Mouse (Mus musculus) activated CD4-positive, CD25-positive, alpha-beta regulatory T cell, adult 4 months (primary cell): ENCODE data around the gene Scap. TPM values are rescaled to one million over a fixed set of nuclear protein-coding genes. Genes with fewer than 3 reads are reported as not detected.
"Not testable (repeated sequence)": the region's sequence is repeated elsewhere in the genome, so short reads cannot be mapped to it uniquely, and the experiment has no call there.

Experiments
- ATAC-seq: one replicate; pipeline ENCODE4 v1.8.0; 2017
- polyA plus RNA-seq, 2 experiments: library from polyadenylated mRNA; unstranded; fragments of 100-300 nt; shearing (Covaris generic); gene quantifications; one replicate each; pipeline ENCODE4 v1.2.1; 2017

Scap gene
- 10 to 100 TPM; 12.5 to 12.9 TPM for polyA plus RNA-seq

DNA sequence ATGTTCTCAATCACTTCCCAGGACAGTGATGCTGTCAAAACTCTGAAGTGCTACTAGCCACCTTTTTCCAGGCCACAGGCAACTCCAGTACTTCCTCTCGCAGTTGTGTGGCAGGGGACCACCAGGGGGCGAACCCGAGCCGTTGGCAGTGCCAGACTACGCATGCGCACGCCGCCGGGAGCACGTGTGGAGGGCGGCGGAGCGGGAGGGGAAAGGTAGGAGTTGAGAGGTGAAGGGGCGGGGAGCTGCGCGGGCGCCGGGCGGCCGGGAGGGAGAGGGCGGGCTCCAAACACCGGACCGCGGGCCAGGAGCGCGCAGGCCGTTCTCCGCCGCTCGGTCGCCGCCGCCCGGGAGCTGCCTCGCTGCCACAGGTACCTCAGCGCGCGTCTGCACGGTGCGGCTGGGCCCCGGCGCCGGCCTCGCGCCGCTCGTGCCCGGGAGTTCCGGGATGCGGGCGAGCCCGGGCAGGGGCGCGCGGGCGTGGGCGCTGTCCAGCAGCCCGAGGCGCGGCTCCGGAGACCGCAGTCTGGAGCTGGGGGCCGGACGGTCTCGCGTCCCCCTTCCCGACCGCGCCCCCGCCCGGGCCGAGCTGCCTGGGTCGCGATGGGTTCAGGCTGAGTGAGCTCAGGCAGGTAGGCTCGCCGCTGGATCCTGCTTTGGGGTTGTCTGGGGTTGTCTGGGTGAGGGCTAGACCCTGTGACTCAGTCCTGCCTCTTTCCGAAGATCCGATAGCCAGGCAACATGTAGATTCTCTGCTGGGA is at the start of gene Scap:
TSS of gene Scap (plus strand) at position 154 of the 761 bp plus-strand sequence.
- peak; percentile 70 for ATAC-seq

DNA sequence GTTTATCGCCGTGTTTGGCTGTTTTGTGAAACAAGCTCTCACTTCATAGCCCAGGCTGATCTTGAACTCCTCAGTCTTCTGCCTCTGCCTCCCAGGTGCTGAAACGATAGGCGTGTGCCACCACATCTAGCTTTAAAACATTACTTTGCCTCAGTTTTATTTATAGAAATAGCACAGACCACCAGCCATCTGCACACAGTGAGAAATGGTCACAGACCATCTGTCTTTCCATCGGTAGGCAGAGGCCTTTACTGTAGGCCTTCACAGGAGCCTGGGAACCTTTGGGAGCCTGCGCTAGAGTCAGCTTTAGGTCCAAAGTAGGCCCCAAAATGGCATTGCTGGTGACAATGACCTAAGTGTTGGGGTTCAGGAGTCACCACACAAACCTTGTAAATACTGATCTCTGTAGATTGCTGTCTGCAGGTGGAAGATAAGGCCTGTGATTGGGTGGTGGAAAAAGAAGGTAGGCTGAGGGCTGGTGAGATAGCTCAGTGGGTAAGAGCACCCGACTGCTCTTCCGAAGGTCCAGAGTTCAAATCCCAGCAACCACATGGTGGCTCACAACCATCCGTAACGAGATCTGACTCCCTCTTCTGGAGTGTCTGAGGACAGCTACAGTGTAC is 48.9 kb upstream of the Scap start:
- no peak for ATAC-seq

DNA sequence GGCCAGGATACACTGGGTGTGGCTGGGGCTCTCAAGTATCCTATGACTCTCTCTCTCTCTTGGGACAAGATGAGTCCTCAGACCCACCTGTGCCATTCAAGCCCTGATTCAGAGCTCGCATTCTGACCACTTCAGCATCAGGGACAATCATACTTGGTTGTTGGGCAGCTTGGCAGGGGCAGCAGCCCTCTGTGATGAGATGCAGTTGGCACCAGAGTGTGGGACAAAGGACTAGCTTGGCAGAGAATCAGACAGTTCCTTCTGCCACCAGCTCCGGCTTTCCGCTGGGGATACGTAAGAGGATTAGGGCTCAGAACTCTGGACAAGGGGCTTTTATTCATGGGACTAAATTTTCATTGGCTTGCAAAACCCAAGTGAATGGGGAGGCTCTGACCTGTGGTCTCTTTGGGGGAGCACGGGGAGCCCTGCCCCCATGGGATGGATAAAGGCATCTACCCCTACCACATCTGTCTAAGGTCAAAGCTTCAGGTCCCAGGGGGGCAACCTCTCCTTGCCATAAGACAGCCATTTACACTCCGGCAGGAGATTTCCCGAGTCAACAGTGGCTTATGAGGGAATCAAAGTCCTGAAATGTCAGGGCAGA is 45.7 kb upstream of the Scap start:
- no peak for ATAC-seq

DNA sequence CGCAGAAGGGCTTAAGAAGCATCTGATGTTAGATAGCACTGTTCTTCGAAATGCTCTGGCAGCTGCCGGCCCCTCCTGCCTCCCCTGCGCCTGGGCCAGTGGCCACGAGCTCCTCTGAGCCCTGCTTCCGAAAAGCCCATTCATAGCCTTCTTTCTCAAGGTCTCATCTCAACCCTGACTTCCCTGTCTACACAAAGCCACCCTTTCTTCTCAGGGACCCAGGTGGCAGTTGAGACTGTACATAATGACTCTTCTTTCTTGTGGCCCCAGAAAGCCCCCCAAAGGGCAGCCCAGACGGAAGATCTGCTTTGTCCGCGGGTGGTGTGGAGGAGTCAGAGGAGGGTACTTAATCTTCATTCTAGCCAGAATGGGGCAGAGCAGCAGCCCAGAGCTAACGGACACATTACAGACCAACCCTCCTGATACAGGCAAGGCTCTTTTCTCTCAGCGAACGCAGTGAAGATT is 39.8 kb upstream of the Scap start:
- no peak for ATAC-seq

DNA sequence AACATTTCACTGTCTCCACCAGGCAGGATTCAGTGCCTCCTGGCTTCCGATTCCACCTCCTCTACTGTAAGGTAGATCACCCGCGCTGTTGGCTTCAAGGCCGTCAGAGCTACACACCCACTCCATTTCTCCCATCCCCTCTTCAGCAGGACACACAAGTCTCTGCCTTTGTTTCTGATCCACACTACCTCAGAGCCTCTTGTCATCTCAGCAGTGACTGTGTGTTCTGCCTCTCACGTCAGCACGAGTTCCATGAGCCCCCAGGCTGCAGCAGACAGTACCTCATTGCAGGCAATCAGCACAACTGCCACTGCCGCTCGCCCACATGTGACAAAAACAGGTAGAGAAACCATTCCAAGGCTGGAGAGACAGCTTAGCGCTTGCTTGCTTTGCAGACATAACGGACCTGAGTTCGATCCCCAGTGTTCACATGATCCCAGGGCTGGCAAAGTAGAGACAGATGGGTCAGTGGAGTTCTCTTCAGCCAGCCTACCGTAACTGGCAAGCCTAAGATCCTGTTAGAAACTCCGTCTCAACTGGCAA is 39.1 kb upstream of the Scap start:
- no peak for ATAC-seq

DNA sequence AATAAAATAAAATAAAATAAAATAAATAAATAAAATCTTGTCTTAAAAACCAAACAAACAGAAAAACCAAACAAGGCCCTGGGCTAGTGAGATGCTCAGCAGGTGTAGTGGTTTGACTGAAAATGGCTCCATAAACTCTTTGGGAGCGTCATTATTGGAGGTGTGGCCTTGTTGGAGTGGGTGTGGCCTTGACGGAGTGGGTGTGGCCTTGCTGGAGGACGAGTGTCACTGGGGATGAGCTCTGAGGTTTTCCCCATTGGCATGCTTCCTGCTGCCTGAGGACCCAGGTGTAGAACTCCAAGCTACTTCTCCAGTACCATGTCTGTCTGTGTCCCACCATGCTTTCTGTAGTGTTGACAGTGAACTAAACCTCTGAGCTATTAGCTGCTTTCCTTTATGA is 38.3 kb upstream of the Scap start:
- ATAC-seq = no peak

DNA sequence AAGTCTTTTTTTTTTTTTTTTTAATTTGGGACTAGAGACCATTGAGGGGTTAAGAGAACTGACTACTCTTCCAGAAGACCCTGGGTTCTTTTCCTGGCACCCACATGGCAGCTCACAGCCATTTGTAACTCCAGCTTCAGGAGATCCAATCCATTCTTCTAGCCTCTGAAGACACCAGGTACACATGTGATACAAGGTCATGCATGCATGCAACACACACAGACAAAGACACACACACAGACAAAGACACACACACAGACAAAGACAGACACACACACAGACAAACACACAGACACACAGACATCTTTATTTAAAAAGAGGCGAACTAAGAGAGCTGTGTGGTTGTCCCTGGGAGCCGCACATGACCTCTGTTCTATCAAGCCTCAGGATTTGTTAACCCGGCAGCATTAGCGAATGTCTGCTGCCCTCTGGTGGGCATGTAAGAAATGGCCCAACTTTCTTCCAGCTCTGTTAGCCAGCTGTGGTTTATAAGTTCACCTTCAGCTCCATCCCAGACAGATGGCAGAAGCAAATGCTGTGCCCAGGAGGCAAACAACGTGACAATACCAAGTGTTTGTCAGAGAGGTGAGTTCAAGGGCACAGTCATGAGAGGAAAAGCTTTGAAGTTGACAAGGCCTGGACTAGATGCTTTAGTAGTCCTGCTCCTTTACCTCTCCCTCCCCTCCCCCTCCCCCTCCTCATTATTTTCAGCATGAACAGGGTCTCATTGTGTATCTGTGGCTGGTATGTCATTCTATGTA is 36.0 kb upstream of the Scap start:
- ATAC-seq = no peak

DNA sequence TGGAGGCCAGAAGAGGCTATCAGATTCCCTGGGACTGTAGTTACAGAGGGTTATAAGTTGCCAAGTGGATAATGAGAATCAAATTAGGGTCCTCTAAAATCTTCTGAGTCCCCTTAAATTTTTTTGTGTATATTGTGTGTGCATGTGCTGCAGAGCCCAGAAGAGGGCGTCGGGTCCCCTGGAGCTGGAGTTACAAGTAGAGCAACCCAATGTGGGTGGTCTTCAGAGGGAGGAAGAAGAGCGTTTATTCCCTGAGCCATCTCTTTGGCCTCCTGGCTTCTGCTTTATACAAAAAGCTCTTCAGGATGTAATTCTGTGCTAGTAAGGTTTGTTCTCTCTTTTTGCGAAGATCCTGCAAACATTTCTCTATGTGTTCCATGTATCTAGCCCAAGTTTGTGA is 28.6 kb upstream of the Scap start:
- no peak for ATAC-seq

DNA sequence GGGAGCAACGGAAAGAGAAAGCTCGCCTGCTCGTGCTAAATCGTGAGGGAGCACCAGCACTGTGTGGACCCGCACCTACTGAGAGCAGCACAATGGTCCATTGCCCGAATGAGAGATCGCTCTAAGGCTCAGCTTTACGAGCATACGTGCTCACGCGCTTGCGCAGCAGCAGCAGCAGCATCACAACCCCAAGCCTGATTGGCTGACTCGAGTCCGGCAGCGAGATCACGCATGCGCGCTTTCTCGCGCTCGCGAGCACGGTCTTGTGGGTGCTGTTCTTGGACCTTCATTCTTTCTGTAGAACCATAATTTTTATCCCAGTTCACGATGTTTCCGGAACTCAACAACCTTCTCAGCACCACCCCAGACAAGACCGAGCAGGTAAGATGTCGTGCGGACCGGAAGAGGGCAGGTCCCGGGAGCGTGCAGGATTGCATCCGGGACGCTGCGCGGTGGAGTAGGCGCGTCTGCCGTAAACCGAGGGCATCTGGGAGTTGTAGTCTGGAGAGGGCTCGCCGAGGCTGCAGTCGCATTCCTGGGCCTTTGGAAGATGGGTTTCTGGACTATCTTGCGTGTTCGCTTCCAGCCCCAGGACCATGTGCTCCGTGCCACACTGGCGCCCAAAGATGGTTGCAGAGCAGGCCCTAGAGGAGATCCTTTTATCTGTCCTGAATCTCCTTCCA is 28.0 kb upstream of the Scap start, which contains the start of gene Elp6:
TSS of gene Elp6 (plus strand) at position 205 of the 683 bp plus-strand sequence.
- ATAC-seq = peak; percentile 96

DNA sequence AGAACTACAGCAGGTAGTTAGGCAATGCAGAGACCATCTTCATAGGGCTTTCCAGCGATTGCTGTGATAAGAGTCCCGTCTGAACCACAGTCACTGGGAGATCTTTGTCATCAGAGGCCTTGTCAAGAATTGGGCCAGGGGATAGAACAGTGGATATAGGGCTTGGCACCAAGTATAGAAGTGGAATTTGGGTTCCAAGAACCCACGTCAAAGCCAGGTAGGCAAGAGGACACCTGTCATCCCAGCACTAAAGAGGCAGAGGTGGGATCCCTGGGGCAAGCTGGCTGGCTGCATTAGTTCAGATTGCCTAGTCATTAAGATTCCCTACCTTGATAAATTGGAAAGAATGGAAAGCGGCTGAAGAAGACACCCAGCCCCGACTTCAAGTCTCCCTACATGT is 26.7 kb upstream of the Scap start:
- ATAC-seq = no peak

DNA sequence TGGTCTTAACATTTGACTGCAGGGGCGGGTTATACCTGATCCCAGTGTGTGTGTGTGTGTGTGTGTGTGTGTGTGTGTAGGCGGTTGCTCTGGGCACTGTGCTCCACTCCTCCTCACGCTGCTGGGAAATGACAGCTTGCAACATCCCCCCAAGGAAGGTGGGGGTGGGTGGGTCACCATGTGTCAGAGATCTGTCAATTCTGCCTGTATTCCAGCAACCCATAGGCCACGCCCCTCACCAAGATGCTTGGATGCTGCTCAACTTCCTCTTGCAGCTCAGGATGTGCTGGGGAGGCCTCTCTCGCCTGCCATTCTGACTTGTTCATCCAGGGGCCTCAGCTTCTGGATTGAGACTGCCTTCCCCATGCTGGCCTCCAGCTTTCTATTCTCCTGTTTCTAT is 18.4 kb upstream of the Scap start:
- no peak for ATAC-seq

DNA sequence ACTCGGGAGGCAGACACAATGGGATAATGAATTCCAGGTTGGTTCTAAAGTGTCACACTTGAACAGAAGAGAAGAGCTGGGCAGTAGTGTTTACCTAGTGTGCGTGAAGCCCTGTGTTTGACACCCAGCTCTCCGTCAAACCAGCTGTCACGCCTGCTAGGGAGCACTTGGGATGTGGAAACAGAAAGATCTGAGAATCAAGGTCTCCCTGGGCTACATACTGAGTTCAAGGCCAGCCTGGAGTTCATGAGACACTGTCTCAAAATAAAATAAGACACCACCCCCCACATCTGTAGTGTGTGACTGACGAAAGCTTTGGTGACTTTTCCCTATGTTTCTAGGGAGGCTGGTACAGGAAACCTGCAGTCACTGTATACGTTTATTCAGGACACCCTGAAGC is 17.7 kb upstream of the Scap start:
- ATAC-seq = no peak

DNA sequence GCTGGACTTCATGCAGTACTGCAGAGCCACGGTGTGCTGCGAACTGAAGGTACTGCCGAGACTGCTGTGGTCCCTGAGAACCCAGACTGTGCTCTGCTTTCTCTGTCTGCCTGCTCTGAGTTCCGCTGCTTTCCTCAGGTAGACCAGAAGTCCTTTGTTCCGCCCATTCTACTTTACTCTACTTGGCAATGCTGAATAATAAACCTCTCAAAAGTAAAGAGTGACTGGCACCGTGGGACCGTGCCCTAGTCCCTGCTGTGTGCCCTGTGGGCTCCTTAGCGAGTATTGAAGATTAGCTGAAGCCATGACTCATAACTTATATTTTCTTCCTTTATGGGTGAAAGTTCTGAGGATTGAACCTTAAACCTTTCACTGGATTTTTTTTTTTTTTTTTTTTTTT is 17.2 kb upstream of the Scap start:
- ATAC-seq = no peak

DNA sequence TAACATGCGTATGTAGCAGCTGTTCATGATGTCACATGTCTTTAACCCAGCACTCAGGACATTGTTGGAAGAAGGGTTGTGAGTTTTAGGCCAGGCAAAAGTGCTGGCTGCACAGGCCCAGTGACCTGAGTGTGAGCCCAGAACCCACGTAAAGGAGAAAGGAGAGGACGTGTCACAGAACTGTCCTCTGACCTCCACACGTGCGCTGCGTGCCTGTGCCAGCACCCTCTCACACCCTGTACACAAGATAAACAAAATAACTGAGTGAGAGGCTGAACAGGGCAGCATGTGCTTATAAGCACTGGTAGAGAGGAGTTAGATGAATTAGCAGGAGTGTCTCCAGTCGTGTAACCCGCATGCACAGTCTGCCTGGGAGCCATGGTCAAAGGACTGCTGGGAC is 16.6 kb upstream of the Scap start:
- no peak for ATAC-seq

DNA sequence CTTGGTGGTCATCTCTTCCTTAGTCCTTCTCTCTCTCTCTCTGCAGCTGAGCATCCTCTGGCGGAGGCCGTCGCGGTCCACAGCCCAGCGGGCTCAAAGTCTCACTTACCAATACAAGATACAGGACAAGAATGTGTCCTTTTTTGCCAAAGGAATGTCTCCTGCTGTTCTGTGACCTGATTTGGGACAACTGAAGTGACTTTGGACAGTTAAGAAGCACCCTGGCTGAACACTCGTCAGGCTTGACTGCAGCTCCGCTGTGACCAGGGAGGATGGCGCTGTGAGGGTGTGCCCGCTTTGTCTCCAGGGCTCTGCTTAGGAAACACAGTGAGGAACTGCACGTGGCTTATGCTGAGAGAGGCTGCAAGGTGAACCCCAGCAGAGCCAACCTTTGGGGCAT is 12.3 kb upstream of the Scap start:
- no peak for ATAC-seq

DNA sequence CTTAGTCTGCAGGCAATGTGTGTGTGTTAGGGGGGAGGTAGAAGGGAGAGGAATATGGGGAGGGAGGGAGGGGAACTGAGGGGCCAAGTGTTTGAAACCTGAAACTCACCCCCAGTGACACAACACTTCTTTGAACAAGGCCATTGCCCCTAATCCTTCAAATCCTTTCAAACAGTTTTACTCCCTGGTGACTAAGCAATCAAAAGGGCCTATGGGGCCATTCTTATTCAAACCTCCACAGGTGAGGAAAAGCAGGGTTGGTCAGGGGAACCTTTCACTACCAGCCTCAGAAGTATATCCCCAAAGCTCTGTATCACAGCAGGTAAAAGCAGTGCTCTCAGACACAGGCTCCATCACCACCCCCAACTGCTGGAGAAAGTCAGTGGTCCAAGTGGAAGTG is 10.1 kb upstream of the Scap start:
- no peak for ATAC-seq

DNA sequence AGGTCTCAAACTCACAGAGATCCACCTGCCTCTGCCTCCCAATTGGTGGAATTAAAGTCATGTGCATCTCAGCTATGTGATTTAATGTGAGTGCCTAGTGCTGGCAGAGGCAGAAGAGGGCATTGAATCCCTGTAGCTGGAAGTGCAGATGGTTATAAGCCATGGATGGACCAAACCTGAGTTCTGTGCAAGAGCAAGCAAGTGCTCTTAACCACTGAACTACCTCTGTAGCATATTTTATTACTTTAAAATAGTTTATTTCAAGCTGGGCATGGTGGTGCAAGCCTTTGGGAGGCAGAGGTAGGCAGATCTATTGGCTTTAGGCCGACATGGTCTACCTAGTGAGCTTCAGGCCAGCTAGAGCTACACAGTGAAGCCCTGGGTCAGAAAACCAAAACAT is 8.9 kb upstream of the Scap start:
- no peak for ATAC-seq

DNA sequence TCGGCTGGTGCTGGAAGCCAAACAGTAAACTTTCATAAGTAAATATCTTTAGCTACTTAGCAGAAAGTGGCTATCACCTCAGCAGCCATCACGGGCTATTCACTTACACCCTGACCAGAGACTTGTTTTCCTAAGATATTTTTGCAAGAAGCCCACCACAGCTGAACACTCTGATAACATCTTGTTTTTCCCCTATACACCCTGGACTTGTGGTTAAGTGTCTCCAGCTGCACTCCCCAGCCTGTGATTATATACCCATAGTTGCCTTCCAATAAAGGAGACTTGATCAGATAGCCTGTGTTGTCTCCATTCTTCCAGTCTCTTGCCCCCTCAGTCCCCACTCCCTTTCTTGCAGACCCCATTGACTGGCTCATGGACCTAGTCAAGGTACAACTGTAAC is 4.9 kb upstream of the Scap start:
- no peak for ATAC-seq

DNA sequence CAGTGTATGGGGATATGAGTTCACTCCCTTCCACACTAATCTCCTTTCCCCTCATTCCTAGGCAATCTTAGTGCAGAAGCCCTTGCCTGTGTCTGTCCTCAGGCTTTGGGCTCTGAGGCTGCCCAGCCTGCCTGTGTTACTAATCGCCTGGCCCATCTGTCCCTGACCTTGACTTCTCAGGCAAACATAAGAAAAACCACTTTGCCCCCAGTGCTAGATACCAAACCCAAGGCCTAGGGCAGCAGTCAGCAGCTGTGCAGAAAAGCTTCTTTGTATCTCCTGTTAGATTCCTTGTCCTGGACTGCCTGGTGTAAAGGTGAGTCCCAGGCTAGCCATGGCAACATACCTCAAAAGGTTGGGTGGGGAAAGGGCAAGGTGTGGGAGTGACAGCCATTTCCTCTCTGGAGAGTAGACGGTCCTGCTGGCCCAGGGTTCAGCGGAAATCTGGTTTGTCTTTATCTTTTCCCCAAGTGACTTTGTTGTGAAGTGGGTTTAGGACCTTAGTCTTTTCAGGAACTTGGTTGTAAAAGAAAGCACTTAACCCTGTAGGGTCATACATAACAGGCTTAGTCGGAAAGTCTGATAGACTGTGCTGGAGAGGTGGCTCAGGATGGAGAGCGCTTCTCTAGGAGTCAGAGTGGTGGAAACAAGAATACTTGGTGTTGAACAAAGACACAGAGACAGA is 4.0 kb upstream of the Scap start:
- peak; percentile 8 for ATAC-seq

DNA sequence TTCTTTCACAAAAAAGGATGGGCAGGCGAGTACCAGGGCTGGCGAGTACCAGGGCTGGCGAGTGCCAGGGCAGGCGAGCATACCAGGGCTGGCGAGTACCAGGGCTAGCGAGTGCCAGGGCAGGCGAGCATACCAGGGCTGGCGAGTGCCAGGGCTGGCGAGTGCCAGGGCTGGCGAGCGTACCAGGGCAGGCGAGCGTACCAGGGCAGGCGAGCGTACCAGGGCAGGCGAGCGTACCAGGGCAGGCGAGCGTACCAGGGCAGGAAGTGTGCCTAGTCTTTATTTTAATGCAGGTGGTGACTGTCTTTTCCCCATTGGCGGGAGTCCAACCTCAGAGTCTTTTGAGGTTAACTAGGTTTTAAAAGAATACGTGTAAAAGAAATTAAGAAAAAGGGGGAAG is 3.4 kb upstream of the Scap start:
- ATAC-seq = peak; percentile 19

DNA sequence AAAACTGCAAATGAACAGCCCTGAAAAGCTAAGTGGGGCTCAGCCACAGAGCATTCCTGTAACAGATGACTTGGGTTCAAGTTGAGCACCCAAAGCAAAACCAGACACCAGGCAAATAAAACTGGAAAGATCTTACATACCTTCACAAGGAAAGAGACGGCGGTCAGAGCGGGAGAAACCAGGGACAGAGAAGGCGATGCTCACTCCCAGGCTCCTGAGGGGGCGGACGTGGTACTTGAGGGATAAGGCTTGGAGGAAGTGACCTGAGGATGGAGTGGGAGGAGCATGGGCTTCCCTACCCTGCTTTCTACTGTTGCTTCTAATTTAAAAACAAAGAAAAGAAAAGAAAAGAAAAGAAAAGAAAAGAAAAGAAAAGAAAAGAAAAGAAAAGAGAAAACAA is 2.7 kb upstream of the Scap start:
- no peak for ATAC-seq

DNA sequence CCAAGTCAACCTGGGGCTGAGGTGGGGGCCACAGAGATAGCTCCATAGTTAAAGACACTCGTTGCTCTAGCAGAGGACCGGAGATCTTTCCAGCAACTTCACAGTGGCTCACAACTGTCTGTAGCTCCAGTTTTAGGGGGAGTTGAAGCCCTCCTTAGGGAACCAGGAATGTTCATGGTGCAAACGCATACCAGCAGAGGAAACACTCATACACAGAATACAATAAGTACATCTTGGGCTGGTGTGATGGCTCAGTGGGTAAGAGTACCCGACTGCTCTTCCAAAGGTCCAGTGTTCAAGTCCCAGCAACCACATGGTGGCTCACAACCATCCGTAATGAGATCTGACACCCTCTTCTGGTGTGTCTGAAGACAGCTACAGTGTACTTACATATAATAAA is 2.2 kb upstream of the Scap start:
- ATAC-seq = not testable (repeated sequence)
